ENCODE assay signal across 19 mouse cellular contexts in genomic region chr3:150328811-150329210, GRCm38 (mm10).
DNase-seq lines count a peak whose midpoint lies in the region; ATAC-seq and TF ChIP-seq lines count a peak whose summit lies in the region.
"Had no signal": no experiment of that assay in that cellular context is flagged by ENCODE, and none has a peak within 500 bp of the region (broad histone marks: within the 10 kb centered on the region; RNA-seq: fewer than 3 reads in every experiment).

No protein-coding gene starts in this region.

- H3K79me2 ChIP-seq in CH12.LX (replicated peaks; ENCODE audit: control insufficient read depth, extremely low read depth, insufficient read depth, poor library complexity, severe bottlenecking): no peaks in the 10 kb centered on the region

- DNase-seq in midbrain, embryonic 11.5 days (ENCODE audit: low spot score, missing footprints): peak; percentile 69
- peak; percentile 6 for DNase-seq in CH12.LX (ENCODE audit: extremely low read depth)
- DNase-seq in thymus, adult 2 months: no peak
- DNase-seq: adrenal gland, adult 2 months; adrenal gland, adult 8-10 months; adrenal gland, postnatal 10 days; adrenal gland, postnatal 14 days; adrenal gland, postnatal 25 days; adrenal gland, postnatal 36 days; B cell, adult 2 months; cerebellum, adult 11 months; cerebellum, adult 11-12 months; cerebellum, adult 18-20 months; cerebellum, adult 2 months had no signal

- no peaks in the 10 kb centered on the region for H3K27me3 ChIP-seq in midbrain, embryonic 11.5 days (ENCODE audit: control insufficient read depth, insufficient read depth, low read length)
- no peaks in the 10 kb centered on the region for H3K27me3 ChIP-seq in midbrain, embryonic 16.5 days (ENCODE audit: control insufficient read depth, insufficient read depth, low read depth, low read length)
- no peaks in the 10 kb centered on the region for H3K27me3 ChIP-seq in CH12.LX (replicated peaks)
- no peaks in the 10 kb centered on the region for H3K27me3 ChIP-seq in thymus, adult 2 months (ENCODE audit: control insufficient read depth, insufficient read depth, low read length)
- H3K27me3 ChIP-seq: Patski had no signal

- no peak; the same call in 1 of the 2 replicates for TF ChIP-seq EP300 in CH12.LX (IDR thresholded peaks at IDR 0.05; ENCODE audit: low read length)

- 86% methylated on average over 6 of the region's 6 CpGs for WGBS in midbrain, embryonic 11.5 days
- WGBS in midbrain, embryonic 16.5 days: 91% methylated on average over 6 of the region's 6 CpGs
- 90% methylated on average over 6 of the region's 6 CpGs for WGBS in thymus, adult 2 months

- no peak for TF ChIP-seq CTCF in CH12.LX (conservative IDR thresholded peaks at IDR 0.05 in 1 of 2, IDR thresholded peaks at IDR 0.05 in 1 of 2; ENCODE audit: low read depth in 2 of 2, low read length in 2 of 2)
- TF ChIP-seq CTCF in thymus, adult 2 months (IDR thresholded peaks at IDR 0.05; ENCODE audit: borderline replicate concordance, control insufficient read depth, extremely low read depth, insufficient read depth, low read length, poor library complexity): no peak

- no peaks in the 10 kb centered on the region for H3K4me1 ChIP-seq in midbrain, embryonic 11.5 days (ENCODE audit: control insufficient read depth, insufficient read depth, low read length)
- no peaks in the 10 kb centered on the region for H3K4me1 ChIP-seq in midbrain, embryonic 16.5 days (ENCODE audit: control insufficient read depth, insufficient read depth, low read length)
- H3K4me1 ChIP-seq in CH12.LX (ENCODE audit: control insufficient read depth in 1 of 2, insufficient read depth in 2 of 2): no peaks in the 10 kb centered on the region
- no peaks in the 10 kb centered on the region for H3K4me1 ChIP-seq in thymus, adult 2 months (replicated peaks; ENCODE audit: control insufficient read depth, insufficient read depth, low read length)

- no peak overlapping the region for H3K9ac ChIP-seq in midbrain, embryonic 11.5 days (ENCODE audit: low read length)
- no peak overlapping the region for H3K9ac ChIP-seq in midbrain, embryonic 16.5 days (ENCODE audit: low read depth, low read length)
- no peak overlapping the region for H3K9ac ChIP-seq in CH12.LX (ENCODE audit: insufficient read depth, low read depth)

- TF ChIP-seq RAD21 in CH12.LX (IDR thresholded peaks at IDR 0.05; ENCODE audit: low read depth, low read length): no peak

- H3K36me3 ChIP-seq in midbrain, embryonic 11.5 days (ENCODE audit: control insufficient read depth, insufficient read depth, low read length): no peaks in the 10 kb centered on the region
- no peaks in the 10 kb centered on the region for H3K36me3 ChIP-seq in midbrain, embryonic 16.5 days (ENCODE audit: control insufficient read depth, insufficient read depth, low read length)
- no peaks in the 10 kb centered on the region for H3K36me3 ChIP-seq in CH12.LX (replicated peaks in 1 of 2; ENCODE audit: control insufficient read depth in 1 of 2, insufficient read depth in 1 of 2, low read length in 1 of 2)
- no peaks in the 10 kb centered on the region for H3K36me3 ChIP-seq in thymus, adult 2 months (ENCODE audit: control insufficient read depth, insufficient read depth, low read length)
- H3K36me3 ChIP-seq: G1E had no signal

- dilution Hi-C loops in CH12.LX (cut with MboI; ENCODE audit: extremely low pct_ligation_motif_present, extremely low pct_unique_long_range_greater_than_20kb, low sequenced_read_pairs): no loop called here

- ATAC-seq in midbrain, embryonic 11.5 days (ENCODE audit: low FRiP score): no peak
- ATAC-seq in midbrain, embryonic 16.5 days: no peak
- ATAC-seq: activated CD4-positive, CD25-positive, alpha-beta regulatory T cell, adult 4 months; CD4-positive, CD25-positive, alpha-beta regulatory T cell, adult 4 months; Patski had no signal

- TF ChIP-seq POLR2A in CH12.LX (IDR thresholded peaks at IDR 0.05; ENCODE audit: low read depth, low read length): no peak
- TF ChIP-seq POLR2A in thymus, adult 2 months (IDR thresholded peaks at IDR 0.05; ENCODE audit: control insufficient read depth, extremely low read depth, insufficient read depth, low read length, poor library complexity): no peak

- no peak overlapping the region for H3K4me3 ChIP-seq in midbrain, embryonic 11.5 days (ENCODE audit: low read depth, low read length)
- H3K4me3 ChIP-seq in midbrain, embryonic 16.5 days (ENCODE audit: low read depth, low read length): no peak overlapping the region
- H3K4me3 ChIP-seq in CH12.LX (replicated peaks in 1 of 3; ENCODE audit: low read depth in 2 of 3, low read length in 2 of 3, poor library complexity in 1 of 3): no peak overlapping the region
- H3K4me3 ChIP-seq in thymus, adult 2 months (ENCODE audit: control insufficient read depth, insufficient read depth, low read length): no peak overlapping the region

- no peaks in the 10 kb centered on the region for H3K9me3 ChIP-seq in midbrain, embryonic 11.5 days (ENCODE audit: control insufficient read depth, low read length)
- no peaks in the 10 kb centered on the region for H3K9me3 ChIP-seq in midbrain, embryonic 16.5 days (replicated peaks; ENCODE audit: control insufficient read depth, low read length, poor library complexity, severe bottlenecking)
- H3K9me3 ChIP-seq in CH12.LX (replicated peaks; ENCODE audit: low read length): peaks cover 16% of the 10 kb centered on the region
- H3K9me3 ChIP-seq: G1E had no signal

- no peak overlapping the region for H3K27ac ChIP-seq in midbrain, embryonic 11.5 days (ENCODE audit: low read depth, low read length)
- no peak overlapping the region for H3K27ac ChIP-seq in midbrain, embryonic 16.5 days (ENCODE audit: low read length)
- H3K27ac ChIP-seq in CH12.LX (ENCODE audit: insufficient read depth, low read depth): no peak overlapping the region
- H3K27ac ChIP-seq in thymus, adult 2 months (ENCODE audit: control insufficient read depth, insufficient read depth, low read length): no peak overlapping the region

- in situ Hi-C loops in CH12.LX (cut with MboI; ENCODE audit: low pct_ligation_motif_present, low pct_unique_long_range_greater_than_20kb, low sequenced_read_pairs): no loop called here

- no peak overlapping the region for H3K4me2 ChIP-seq in midbrain, embryonic 11.5 days
- no peak overlapping the region for H3K4me2 ChIP-seq in midbrain, embryonic 16.5 days (ENCODE audit: low read length)
- no peak overlapping the region for H3K4me2 ChIP-seq in CH12.LX (ENCODE audit: insufficient read depth, low read depth, poor library complexity, severe bottlenecking)

TF ChIP-seq in CH12.LX, 34 proteins besides CTCF, POLR2A, EP300 and RAD21:
- TF ChIP-seq JUND (conservative IDR thresholded peaks at IDR 0.05; ENCODE audit: low read depth, low read length) (peak; percentile 57), TCF12 (IDR thresholded peaks at IDR 0.05; ENCODE audit: low read depth, low read length) (no peak)
